Mouse (Mus musculus) G1E-ER4 (cell line): ENCODE results near the gene Adra1b. TPM values are rescaled to one million over a fixed set of nuclear protein-coding genes. Genes with fewer than 3 reads are reported as not detected.

Source experiments
- GATA1 ChIP-seq: IDR thresholded peaks from one replicate; pipeline ENCODE4 v1.8.0; 2012; ENCODE audit warnings: low read length, inconsistent platforms
- polyA plus RNA-seq: library from polyadenylated mRNA; stranded (reverse); fragments of >175 nt; gene quantifications from 2 replicates; pipeline ENCODE4 v1.2.3, GENCODE M21; 2012

Adra1b gene
- polyA plus RNA-seq, 1 experiment: not detected

DNA sequence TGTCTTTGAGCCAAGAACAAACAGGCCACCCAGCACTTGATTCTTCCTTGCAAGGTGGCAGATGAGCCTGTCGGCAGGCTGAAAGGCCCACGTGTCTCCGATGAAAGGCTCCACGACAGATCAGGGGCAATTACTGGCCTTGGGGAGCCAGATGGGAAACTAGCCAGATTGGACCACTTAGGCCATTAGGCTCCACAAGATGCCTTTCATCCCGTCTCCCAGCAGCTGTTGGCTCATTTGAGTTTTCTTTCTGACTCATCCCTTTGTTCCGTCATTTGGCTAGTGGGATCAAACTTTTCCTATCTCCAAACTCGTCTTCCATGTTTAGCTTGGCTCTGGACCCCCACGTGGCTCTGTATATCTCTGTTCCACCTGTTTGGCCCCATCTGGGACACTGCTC is 105.0 kb downstream of the Adra1b start:
- TF ChIP-seq GATA1: no peak

DNA sequence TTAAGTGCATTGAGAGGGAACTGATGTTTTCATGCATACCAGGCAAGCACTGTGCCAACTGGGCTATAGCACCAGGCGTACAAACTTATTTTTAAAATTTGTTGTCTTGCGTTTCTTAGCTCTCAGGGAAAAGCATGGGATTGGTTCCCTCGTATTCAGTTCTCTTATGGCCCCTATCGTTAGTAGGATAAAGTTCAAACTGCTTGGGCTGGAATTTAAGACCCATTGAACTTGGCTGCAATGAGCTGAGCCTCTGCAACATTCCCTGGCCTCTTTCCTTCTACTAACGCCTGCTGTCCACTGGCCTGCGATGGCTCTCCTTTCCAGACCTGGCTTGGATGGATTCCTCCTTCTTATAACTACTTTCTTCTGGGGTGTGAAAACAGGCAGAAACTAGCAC is 110.6 kb downstream of the Adra1b start:
- no peak for TF ChIP-seq GATA1

DNA sequence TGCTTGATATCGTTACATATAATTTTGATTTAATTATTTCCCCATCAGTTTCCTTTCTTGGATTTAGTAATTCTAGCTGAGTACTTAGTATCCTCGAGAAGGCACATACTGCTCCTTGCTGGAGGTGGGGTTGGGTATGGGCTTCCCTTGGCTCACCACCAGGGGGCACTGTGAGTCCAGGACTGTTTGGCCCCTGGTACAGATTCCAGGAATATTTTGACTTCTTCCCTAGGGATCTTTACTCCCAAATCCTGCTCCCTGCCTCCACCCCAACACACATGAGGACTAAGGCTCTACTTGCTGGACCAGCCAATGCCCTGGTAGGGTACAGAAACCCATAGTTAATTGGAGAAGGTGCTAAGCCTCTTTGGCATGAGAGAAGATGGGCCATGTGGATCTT is 117.2 kb downstream of the Adra1b start:
- TF ChIP-seq GATA1: no peak

- TF ChIP-seq GATA1: no peak
Measured at GRCm38 (mm10) chr11:43783106-43783505, 117.9 kb downstream of the Adra1b start.

- no peak for TF ChIP-seq GATA1
Measured at GRCm38 (mm10) chr11:43779551-43779950, 121.5 kb downstream of the Adra1b start.

DNA sequence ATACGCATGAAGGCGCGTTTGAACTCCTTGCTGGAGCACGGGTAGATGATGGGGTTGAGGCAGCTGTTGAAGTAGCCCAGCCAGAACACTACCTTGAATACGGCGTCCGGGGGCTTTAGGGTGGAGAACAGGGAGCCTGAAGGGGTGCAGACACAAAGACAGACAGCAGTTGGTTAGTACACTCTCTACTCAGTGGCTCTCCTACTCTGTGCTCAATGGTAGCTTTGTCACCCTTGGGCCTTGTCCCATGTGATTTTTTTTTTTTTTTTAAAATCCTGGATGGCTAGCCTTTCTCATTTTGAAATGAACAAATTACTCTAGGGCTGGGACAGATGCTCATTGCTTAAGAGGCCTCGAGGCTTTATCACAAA is 124.7 kb downstream of the Adra1b start:
- TF ChIP-seq GATA1: no peak

GRCm38 (mm10) chr11:43775469-43776323 is 125.3 kb downstream of the Adra1b start:
- TF ChIP-seq GATA1: no peak

DNA sequence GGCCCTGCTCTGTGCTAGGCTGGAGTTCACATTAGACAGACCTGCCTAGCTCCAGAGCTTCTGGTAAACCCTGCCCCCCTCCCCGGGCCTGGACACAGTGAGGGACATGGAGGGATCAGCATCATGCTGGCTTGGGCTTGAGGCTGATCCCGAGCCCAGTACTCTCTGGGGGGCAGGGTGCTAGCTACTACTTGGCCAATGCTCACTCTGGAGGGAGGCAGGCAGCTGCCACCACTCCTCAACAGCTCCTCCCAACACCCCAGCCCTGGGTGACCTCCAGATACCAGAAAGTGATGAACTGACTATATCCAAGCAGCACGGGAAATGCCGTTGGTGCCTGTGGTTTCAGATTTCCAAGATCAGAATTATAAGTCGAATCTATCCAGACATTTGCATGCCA is 127.3 kb downstream of the Adra1b start:
- no peak for TF ChIP-seq GATA1

GRCm38 (mm10) chr11:43770110-43770509 is 130.9 kb downstream of the Adra1b start:
- TF ChIP-seq GATA1: no peak

- TF ChIP-seq GATA1: no peak
Measured at GRCm38 (mm10) chr11:43767749-43768148, 133.3 kb downstream of the Adra1b start.

DNA sequence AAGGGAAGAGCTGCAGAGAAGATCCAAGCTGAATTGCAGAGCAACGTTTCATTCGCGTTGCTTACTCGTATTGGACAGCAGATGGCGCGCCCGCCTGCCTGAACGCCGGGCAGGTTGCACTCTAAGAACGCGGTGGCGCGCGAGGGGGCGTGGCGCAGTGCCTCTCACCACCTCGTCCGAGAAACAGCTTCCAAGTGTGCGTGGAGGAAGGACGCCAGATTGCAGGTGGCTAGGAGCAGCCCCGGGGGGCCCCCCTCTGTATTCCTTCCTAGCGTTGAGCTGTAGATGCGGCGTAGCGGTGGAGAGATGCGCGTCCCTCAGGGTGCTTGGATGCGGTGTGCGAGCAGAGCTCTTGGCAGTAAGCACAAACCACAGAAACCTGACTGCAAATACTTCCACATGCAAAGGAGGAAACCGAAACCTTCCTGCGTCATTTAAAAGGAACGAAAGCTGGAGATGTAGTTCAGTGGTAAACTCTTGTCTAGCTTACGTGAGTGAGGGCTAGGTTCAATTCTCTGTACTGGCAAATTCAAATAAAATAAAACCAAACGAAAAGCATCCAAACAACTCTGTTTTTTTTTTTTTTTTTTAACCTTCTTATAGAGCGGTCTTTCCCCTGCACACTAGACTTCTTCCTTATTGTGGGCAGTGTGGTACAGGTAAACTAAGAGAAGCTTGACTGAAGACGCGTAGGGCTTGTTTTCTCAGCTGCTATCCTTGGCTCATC is 133.9 kb downstream of the Adra1b start:
- TF ChIP-seq GATA1: no peak

DNA sequence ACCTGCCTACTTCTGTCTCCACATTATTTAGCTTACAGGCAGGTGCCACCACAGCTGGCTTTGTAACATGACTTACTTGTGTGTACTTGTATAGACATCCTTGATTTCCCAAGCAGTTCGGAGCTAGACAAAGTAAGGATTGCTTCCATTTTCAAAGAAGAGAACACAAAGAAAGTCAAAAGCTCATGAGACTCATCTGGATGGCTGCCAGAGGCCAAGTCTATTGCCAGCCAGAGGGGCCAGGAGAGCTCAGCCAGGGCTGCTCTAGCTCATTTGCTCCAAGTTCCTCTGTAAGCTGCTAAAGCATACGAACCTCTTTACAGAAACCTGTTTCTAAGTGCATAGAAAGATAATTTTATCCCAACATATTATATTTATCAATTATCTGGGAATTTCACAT is 142.6 kb downstream of the Adra1b start:
- no peak for TF ChIP-seq GATA1

- TF ChIP-seq GATA1: no peak
Measured at GRCm38 (mm10) chr11:43755411-43755810, 145.6 kb downstream of the Adra1b start.

DNA sequence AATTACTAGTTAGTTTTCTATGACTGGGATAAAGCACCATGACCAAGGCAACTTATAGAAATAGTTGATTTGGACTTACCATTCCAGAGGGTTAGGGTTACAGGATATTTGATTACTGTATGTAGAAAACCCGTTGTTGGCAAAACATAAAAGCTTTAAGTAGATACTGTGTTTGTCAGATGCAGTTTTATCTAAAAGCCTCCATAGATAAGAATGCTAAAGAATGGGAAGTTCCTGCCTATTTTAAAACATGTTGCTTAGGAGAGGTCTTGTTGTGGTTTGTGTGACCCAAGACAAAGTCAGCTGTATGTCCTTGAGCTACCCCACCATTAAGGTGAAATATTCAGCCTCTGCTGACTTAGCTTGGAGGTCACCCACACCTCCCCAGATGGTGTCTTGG is 146.4 kb downstream of the Adra1b start:
- TF ChIP-seq GATA1: no peak

- TF ChIP-seq GATA1: no peak
Measured at GRCm38 (mm10) chr11:43751542-43751941, 149.5 kb downstream of the Adra1b start.
